Mouse (Mus musculus): Measurements from ENCODE around the gene Gm49342. TPM values are rescaled to one million over a fixed set of nuclear protein-coding genes. Genes with fewer than 3 reads are reported as not detected.
"Not testable (repeated sequence)": the region's sequence is repeated elsewhere in the genome, so short reads cannot be mapped to it uniquely, and the experiment has no call there.

The Gm49342 gene
- 22.2 and 23.9 TPM in 2 replicates for polyA plus RNA-seq (2012; rRNA removed)

- peak within 1 kb of the TSS; percentile 51; the same call in 1 of the 2 replicates for H3K27ac ChIP-seq (ENCODE audit: insufficient read depth, low read length)
- peak within 1 kb of the TSS; percentile 45 for H3K4me3 ChIP-seq (replicated peaks; ENCODE audit: insufficient read depth, low read depth, low read length)
- no peaks in the 10 kb centered on the region for H3K27me3 ChIP-seq (ENCODE audit: control insufficient read depth, insufficient read depth, low read length)
- 13% methylated on average over 31 of the region's 31 CpGs for WGBS
- peak; percentile 98 for TF ChIP-seq POLR2A (IDR thresholded peaks at IDR 0.05; ENCODE audit: borderline replicate concordance, insufficient read depth, low read length)
- 0 out of 2 replicates have a peak, but pooled peaks have one; percentile 19 for TF ChIP-seq CTCF (IDR thresholded peaks at IDR 0.05; ENCODE audit: borderline replicate concordance, insufficient read depth, low read depth, low read length)
- peak; percentile 92 to 96 for DNase-seq
- H3K4me1 ChIP-seq (ENCODE audit: control insufficient read depth, insufficient read depth, low read length), result no peaks in the 10 kb centered on the region
Measured at GRCm38 (mm10) chr14:50943932-50944667, at the start of gene Gm49342. Gene Gm49342 (plus strand): TSS chr14:50944517.

- TF ChIP-seq POLR2A (IDR thresholded peaks at IDR 0.05; ENCODE audit: borderline replicate concordance, insufficient read depth, low read length), result no peak
- TF ChIP-seq CTCF (IDR thresholded peaks at IDR 0.05; ENCODE audit: borderline replicate concordance, insufficient read depth, low read depth, low read length), result no peak
- Histone ChIP-seq H3K27me3 (ENCODE audit: control insufficient read depth, insufficient read depth, low read length) (no peaks in the 10 kb centered on the region), H3K4me3 (replicated peaks; ENCODE audit: insufficient read depth, low read depth, low read length) (peak overlapping the region; percentile 76), H3K27ac (ENCODE audit: insufficient read depth, low read length) (peak overlapping the region; percentile 91; the same call in 1 of the 2 replicates), H3K4me1 (ENCODE audit: control insufficient read depth, insufficient read depth, low read length) (peaks cover 20% of the 10 kb centered on the region)
- peak; percentile 13 to 36 for DNase-seq
Measured at GRCm38 (mm10) chr14:50895407-50895806, 48.9 kb upstream of the Gm49342 start.

GRCm38 (mm10) chr14:50895985-50896746, 48.2 kb upstream of the Gm49342 start:
- no peak for TF ChIP-seq CTCF (IDR thresholded peaks at IDR 0.05; ENCODE audit: borderline replicate concordance, insufficient read depth, low read depth, low read length)
- peak; percentile 35; the same call in 1 of the 2 replicates for TF ChIP-seq POLR2A (IDR thresholded peaks at IDR 0.05; ENCODE audit: borderline replicate concordance, insufficient read depth, low read length)
- Histone ChIP-seq H3K4me1 (ENCODE audit: control insufficient read depth, insufficient read depth, low read length) (peaks cover 20% of the 10 kb centered on the region), H3K27me3 (ENCODE audit: control insufficient read depth, insufficient read depth, low read length) (no peaks in the 10 kb centered on the region), H3K4me3 (replicated peaks; ENCODE audit: insufficient read depth, low read depth, low read length) (peak overlapping the region; percentile 76), H3K27ac (ENCODE audit: insufficient read depth, low read length) (peak overlapping the region; percentile 97)
- 2% methylated on average over 19 of the region's 19 CpGs for WGBS
- peak; percentile 85 to 87 for DNase-seq

- H3K27ac ChIP-seq (ENCODE audit: insufficient read depth, low read length), result peak overlapping the region; percentile 97
- no peaks in the 10 kb centered on the region for H3K27me3 ChIP-seq (ENCODE audit: control insufficient read depth, insufficient read depth, low read length)
- peaks cover 20% of the 10 kb centered on the region for H3K4me1 ChIP-seq (ENCODE audit: control insufficient read depth, insufficient read depth, low read length)
- DNase-seq, result peak; percentile 71 to 82
- 6% methylated on average over 23 of the region's 23 CpGs for WGBS
- peak overlapping the region; percentile 76 for H3K4me3 ChIP-seq (replicated peaks; ENCODE audit: insufficient read depth, low read depth, low read length)
- TF ChIP-seq POLR2A (IDR thresholded peaks at IDR 0.05; ENCODE audit: borderline replicate concordance, insufficient read depth, low read length) (peak; percentile 47; the same call in 1 of the 2 replicates), CTCF (IDR thresholded peaks at IDR 0.05; ENCODE audit: borderline replicate concordance, insufficient read depth, low read depth, low read length) (no peak)
Measured at GRCm38 (mm10) chr14:50896747-50897373, 47.5 kb upstream of the Gm49342 start.

GRCm38 (mm10) chr14:50897374-50897765, 46.9 kb upstream of the Gm49342 start, which contains the start of gene Klhl33:
Gene Klhl33 (minus strand): TSS chr14:50897507.
- H3K27ac ChIP-seq (ENCODE audit: insufficient read depth, low read length), result peak within 1 kb of the TSS; percentile 97
- peaks cover 20% of the 10 kb centered on the region for H3K4me1 ChIP-seq (ENCODE audit: control insufficient read depth, insufficient read depth, low read length)
- DNase-seq, result peak; percentile 68 to 69
- no peaks in the 10 kb centered on the region for H3K27me3 ChIP-seq (ENCODE audit: control insufficient read depth, insufficient read depth, low read length)
- 8% methylated on average over 7 of the region's 7 CpGs for WGBS
- peak; percentile 18; the same call in 1 of the 2 replicates for TF ChIP-seq POLR2A (IDR thresholded peaks at IDR 0.05; ENCODE audit: borderline replicate concordance, insufficient read depth, low read length)
- no peak for TF ChIP-seq CTCF (IDR thresholded peaks at IDR 0.05; ENCODE audit: borderline replicate concordance, insufficient read depth, low read depth, low read length)
- H3K4me3 ChIP-seq (replicated peaks; ENCODE audit: insufficient read depth, low read depth, low read length), result peak within 1 kb of the TSS; percentile 76

GRCm38 (mm10) chr14:50897992-50898391, 46.3 kb upstream of the Gm49342 start:
- not testable (repeated sequence) for DNase-seq; H3K27me3 ChIP-seq (ENCODE audit: control insufficient read depth, insufficient read depth, low read length); H3K27ac ChIP-seq (ENCODE audit: insufficient read depth, low read length); H3K4me3 ChIP-seq (replicated peaks; ENCODE audit: insufficient read depth, low read depth, low read length)
- 97% methylated on average over 2 of the region's 2 CpGs for WGBS
- peaks cover 14% of the 10 kb centered on the region for H3K4me1 ChIP-seq (ENCODE audit: control insufficient read depth, insufficient read depth, low read length)

GRCm38 (mm10) chr14:50903973-50904827, 40.1 kb upstream of the Gm49342 start:
- peak overlapping the region; percentile 62 for H3K4me3 ChIP-seq (replicated peaks; ENCODE audit: insufficient read depth, low read depth, low read length)
- H3K4me1 ChIP-seq (ENCODE audit: control insufficient read depth, insufficient read depth, low read length), result no peaks in the 10 kb centered on the region
- no peaks in the 10 kb centered on the region for H3K27me3 ChIP-seq (ENCODE audit: control insufficient read depth, insufficient read depth, low read length)
- WGBS, result 4% methylated on average over 26 of the region's 26 CpGs
- H3K27ac ChIP-seq (ENCODE audit: insufficient read depth, low read length), result peak overlapping the region; percentile 81
- TF ChIP-seq POLR2A (IDR thresholded peaks at IDR 0.05; ENCODE audit: borderline replicate concordance, insufficient read depth, low read length) (peak; percentile 70; the same call in 1 of the 2 replicates), CTCF (IDR thresholded peaks at IDR 0.05; ENCODE audit: borderline replicate concordance, insufficient read depth, low read depth, low read length) (peak; percentile 74; the same call in 1 of the 2 replicates)
- DNase-seq, result peak; percentile 71 to 77

All from cerebellum, adult 2 months (tissue).